Mouse (Mus musculus): ENCODE results near the gene Fxyd5.

DNA sequence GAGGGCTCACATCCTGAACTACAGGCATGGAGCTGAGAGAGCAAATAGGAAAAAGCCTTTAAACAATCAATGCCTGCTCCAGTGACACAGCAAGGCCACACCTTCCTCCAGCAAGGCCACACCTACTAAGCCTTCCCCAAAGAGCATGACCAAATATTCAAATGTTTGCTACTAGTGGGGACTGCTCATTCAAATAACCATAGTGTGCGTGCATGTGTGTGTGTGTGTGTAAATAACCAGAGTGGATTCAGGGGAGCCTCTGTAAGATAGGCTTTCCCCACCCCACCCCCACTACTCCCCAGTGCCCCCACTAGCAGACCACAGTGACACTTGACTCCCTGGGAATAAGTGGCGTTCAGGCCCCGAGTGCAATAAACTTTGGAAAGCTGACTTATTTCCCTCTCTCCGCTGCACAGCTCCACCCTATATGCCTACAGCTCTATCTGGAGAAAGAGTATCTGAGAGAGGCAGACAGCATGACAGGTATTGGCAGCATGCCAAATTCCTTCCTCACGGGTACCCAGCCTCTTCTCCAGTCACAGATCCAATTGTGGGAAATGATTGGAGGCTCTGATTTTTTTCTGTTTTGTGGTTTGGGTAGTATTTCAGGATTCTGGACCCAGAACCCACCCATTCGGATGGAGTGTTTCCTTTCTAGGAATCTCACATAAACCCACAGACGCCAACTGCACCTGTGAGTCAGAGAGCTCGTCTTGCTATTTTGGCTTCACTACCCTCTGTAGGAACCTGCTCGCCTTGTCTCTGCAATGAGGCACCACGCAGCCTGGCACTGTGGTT is 25.0 kb downstream of the Fxyd5 start:
- TF ChIP-seq EP300 (IDR thresholded peaks at IDR 0.05; ENCODE audit: insufficient read depth, low read depth, low read length) (no peak), CTCF (IDR thresholded peaks at IDR 0.05) (no peak), POLR2A (IDR thresholded peaks at IDR 0.05; ENCODE audit: insufficient read depth, low read depth, low read length) (no peak)

All from heart, adult 2 months (tissue).